Mouse (Mus musculus) testis, adult 2 months (tissue): Measurements from ENCODE around the gene Usp20.

Experiments used
- CTCF ChIP-seq: fragments of 200-500 bp; IDR thresholded peaks from 2 replicates; pipeline ENCODE4 v1.5.1; 2012; ENCODE audit warnings: low read depth, mild to moderate bottlenecking, inconsistent platforms, low read length, moderate library complexity; ENCODE audit not compliant: control insufficient read depth, insufficient read depth, insufficient replicate concordance
- POLR2A ChIP-seq: fragments of 200-500 bp; IDR thresholded peaks from 2 replicates; pipeline ENCODE4 v1.6.1; 2012; ENCODE audit warnings: low read depth, mild to moderate bottlenecking, inconsistent platforms, low read length, moderate library complexity; ENCODE audit not compliant: control insufficient read depth

- TF ChIP-seq CTCF = no peak
- no peak for TF ChIP-seq POLR2A
Measured at GRCm38 (mm10) chr2:30941586-30941985, 40.5 kb upstream of the Usp20 start.
